Mouse (Mus musculus) MEL (cell line): ENCODE results near the gene Szrd1. TPM values are rescaled to one million over a fixed set of nuclear protein-coding genes. Genes with fewer than 3 reads are reported as not detected.

Experiments
- DNase-seq: peaks from one replicate; pipeline ENCODE4 v3.0.0; 2011; ENCODE audit warnings: low read depth, low spot score
- H3K27ac ChIP-seq: 2 replicates; pipeline ENCODE4 v1.5.1; 2012; ENCODE audit warnings: low read depth, mild to moderate bottlenecking, control low read depth, low read length, moderate library complexity; ENCODE audit not compliant: control insufficient read depth
- H3K27me3 ChIP-seq, 2 experiments: fragments of 150-350 bp in 1 of 2; sonication (generic) in 1 of 2; 2 replicates each; pipeline ENCODE4 v1.6.1; 2012; ENCODE audit warnings: low read length in 2 of 2, mild to moderate bottlenecking in 2 of 2, improper control_type of control experiment in 1 of 2, moderate library complexity in 1 of 2; ENCODE audit not compliant: insufficient read depth in 2 of 2, control insufficient read depth in 1 of 2
- H3K36me3 ChIP-seq, 2 experiments: 2 replicates each; pipeline ENCODE4 v1.6.1; 2012 to 2014; ENCODE audit warnings: low read length in 2 of 2, improper control_type of control experiment in 1 of 2, inconsistent platforms in 1 of 2, mild to moderate bottlenecking in 1 of 2; ENCODE audit not compliant: insufficient read depth in 2 of 2, control insufficient read depth in 1 of 2
- H3K4me1 ChIP-seq, 2 experiments: fragments of 150-350 bp in 1 of 2; sonication (generic) in 1 of 2; 2 replicates each; pipeline ENCODE4 v1.6.1; 2012; ENCODE audit warnings: low read length in 2 of 2, improper control_type of control experiment in 1 of 2, mild to moderate bottlenecking in 1 of 2; ENCODE audit not compliant: insufficient read depth in 2 of 2, control insufficient read depth in 1 of 2
- H3K4me3 ChIP-seq, 2 experiments: fragments of 150-350 bp in 1 of 2; sonication (generic) in 1 of 2; 2 replicates each; pipeline ENCODE4 v1.5.1; 2012; ENCODE audit warnings: low read depth in 2 of 2, low read length in 2 of 2, mild to moderate bottlenecking in 2 of 2, moderate library complexity in 2 of 2, control low read depth in 1 of 2, improper control_type of control experiment in 1 of 2; ENCODE audit not compliant: control insufficient read depth in 1 of 2, insufficient read depth in 1 of 2
- H3K79me2 ChIP-seq: 2 replicates; pipeline ENCODE4 v1.6.1; 2012; ENCODE audit warnings: mild to moderate bottlenecking, low read length, moderate library complexity; ENCODE audit not compliant: control insufficient read depth, poor library complexity, insufficient read depth
- H3K9ac ChIP-seq: 2 replicates; pipeline ENCODE4 v1.6.1; 2012; ENCODE audit warnings: low read depth, mild to moderate bottlenecking, control low read depth, low read length, moderate library complexity; ENCODE audit not compliant: control insufficient read depth, poor library complexity, severe bottlenecking
- H3K9me3 ChIP-seq: fragments of 150-350 bp; sonication (generic); replicated peaks from 2 replicates; pipeline ENCODE4 v1.6.1; 2012; ENCODE audit warnings: mild to moderate bottlenecking, low read length, improper control_type of control experiment, moderate library complexity; ENCODE audit not compliant: insufficient read depth
- CTCF ChIP-seq, 3 experiments: IDR thresholded peaks in 2 of 3; conservative IDR thresholded peaks in 1 of 3; 2 replicates each; pipeline ENCODE4 v1.5.1; 2011 to 2012; ENCODE audit warnings: low read length in 3 of 3, low read depth in 2 of 3, mild to moderate bottlenecking in 2 of 3, improper control_type of control experiment in 1 of 3, inconsistent platforms in 1 of 3, mixed read lengths in 1 of 3, moderate library complexity in 1 of 3; ENCODE audit not compliant: control insufficient read depth in 1 of 3, insufficient read depth in 1 of 3, poor library complexity in 1 of 3, severe bottlenecking in 1 of 3
- GABPA ChIP-seq: IDR thresholded peaks from 2 replicates; pipeline ENCODE4 v1.6.1; 2012; ENCODE audit warnings: low read depth, mild to moderate bottlenecking, inconsistent platforms, low read length, improper control_type of control experiment, moderate library complexity
- MAZ ChIP-seq: IDR thresholded peaks from 2 replicates; pipeline ENCODE4 v1.6.1; 2012; ENCODE audit warnings: low read depth, mild to moderate bottlenecking, inconsistent platforms, low read length, improper control_type of control experiment
- MEF2A ChIP-seq: IDR thresholded peaks from 2 replicates; pipeline ENCODE4 v1.6.1; 2014; ENCODE audit warnings: low read depth, mild to moderate bottlenecking, inconsistent platforms, low read length, improper control_type of control experiment; ENCODE audit not compliant: poor library complexity, insufficient replicate concordance, severe bottlenecking; ENCODE audit errors: extremely low read depth
- MXI1 ChIP-seq: IDR thresholded peaks from 2 replicates; pipeline ENCODE4 v1.6.1; 2011; ENCODE audit warnings: mild to moderate bottlenecking, low read depth, low read length, improper control_type of control experiment
- NRF1 ChIP-seq: IDR thresholded peaks from 2 replicates; pipeline ENCODE4 v1.6.1; 2014; ENCODE audit warnings: low read depth, mild to moderate bottlenecking, inconsistent platforms, low read length, improper control_type of control experiment, moderate library complexity; ENCODE audit not compliant: poor library complexity, insufficient read depth, severe bottlenecking
- POLR2A ChIP-seq, 2 experiments: IDR thresholded peaks; 2 replicates each; pipeline ENCODE4 v1.6.1; 2011 to 2012; ENCODE audit warnings: low read length in 2 of 2, mild to moderate bottlenecking in 2 of 2, control low read depth in 1 of 2, improper control_type of control experiment in 1 of 2, low read depth in 1 of 2, moderate library complexity in 1 of 2; ENCODE audit not compliant: control insufficient read depth in 1 of 2, insufficient read depth in 1 of 2, poor library complexity in 1 of 2
- POLR2AphosphoS5 ChIP-seq: IDR thresholded peaks from 2 replicates; pipeline ENCODE4 v1.6.1; 2012; ENCODE audit warnings: low read depth, borderline replicate concordance, mild to moderate bottlenecking, inconsistent platforms, low read length, moderate library complexity, mixed read lengths
- TAL1 ChIP-seq: IDR thresholded peaks from 2 replicates; pipeline ENCODE4 v1.6.1; 2012; ENCODE audit warnings: mild to moderate bottlenecking, inconsistent platforms, low read length, moderate library complexity, mixed read lengths
- TBP ChIP-seq: IDR thresholded peaks from 2 replicates; pipeline ENCODE4 v1.8.0; 2011; ENCODE audit warnings: low read depth, low read length, improper control_type of control experiment
- ZC3H11A ChIP-seq: IDR thresholded peaks from 2 replicates; pipeline ENCODE4 v1.6.1; 2012; ENCODE audit warnings: low read depth, mild to moderate bottlenecking, inconsistent platforms, low read length, improper control_type of control experiment
- ZKSCAN1 ChIP-seq: IDR thresholded peaks from 2 replicates; pipeline ENCODE4 v1.6.1; 2012; ENCODE audit warnings: low read depth, mild to moderate bottlenecking, inconsistent platforms, low read length, improper control_type of control experiment, moderate library complexity
- polyA plus RNA-seq, 2 experiments: library from polyadenylated mRNA; stranded (reverse) in 1 of 2; unstranded in 1 of 2; fragments of >175 nt in 1 of 2; fragments of >200 nt in 1 of 2; gene quantifications; 2 replicates each; pipeline versions ENCODE4 v1.2.1 to v1.2.4; 2012; ENCODE audit warnings: low replicate concordance in 2 of 2, low read depth in 1 of 2; ENCODE audit not compliant: insufficient read length in 2 of 2, insufficient read depth in 1 of 2, missing spikeins in 1 of 2
- total RNA-seq: library from RNA; depleted of rRNA; stranded (reverse); fragments of 300-350 nt; gene quantifications from 2 replicates; pipeline ENCODE4 v1.2.3, GENCODE M21; 2012

The Szrd1 gene
- total and polyA plus RNA-seq, 3 experiments = 63.0 to 137 TPM; not detected in 1

DNA sequence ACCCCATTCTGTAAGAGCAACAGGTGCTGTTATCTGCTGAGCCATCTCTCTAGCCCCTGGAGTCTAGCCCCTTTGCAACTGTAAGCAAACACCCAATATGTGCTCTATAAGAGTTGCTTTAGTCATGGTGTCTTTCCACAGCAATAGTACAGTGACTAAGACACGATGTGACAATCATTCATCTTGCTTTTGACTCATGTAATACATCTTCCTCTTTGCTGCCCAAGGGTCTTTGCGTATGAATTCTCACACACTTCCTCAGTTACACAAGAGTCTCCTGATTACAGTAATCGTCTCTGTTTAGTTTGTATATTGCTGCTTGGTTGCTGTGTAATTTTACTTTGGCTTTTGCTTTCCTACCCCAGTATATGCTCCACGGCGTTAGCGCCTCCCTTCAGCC lies 42.4 kb upstream of the Szrd1 start:
- no peaks in the 10 kb centered on the region; the same call in 1 of the 2 replicates for H3K79me2 ChIP-seq
- no peaks in the 10 kb centered on the region for H3K27me3 ChIP-seq
- no peak overlapping the region for H3K4me3 ChIP-seq
- no peaks in the 10 kb centered on the region for H3K9me3 ChIP-seq
- H3K9ac ChIP-seq = no peak overlapping the region
- no peak for DNase-seq
- TF ChIP-seq ZC3H11A = no peak
- no peak for TF ChIP-seq MEF2A
- no peak for TF ChIP-seq POLR2A (IDR thresholded peaks at IDR 0.05; ENCODE audit: control insufficient read depth in 1 of 2, insufficient read depth in 1 of 2, low read depth in 1 of 2, low read length in 2 of 2, poor library complexity in 1 of 2)
- no peak for TF ChIP-seq CTCF (IDR thresholded peaks at IDR 0.05 in 2 of 3, conservative IDR thresholded peaks at IDR 0.05 in 1 of 3; ENCODE audit: control insufficient read depth in 1 of 3, insufficient read depth in 1 of 3, low read depth in 2 of 3, low read length in 3 of 3, poor library complexity in 1 of 3, severe bottlenecking in 1 of 3)
- no peak for TF ChIP-seq POLR2AphosphoS5
- H3K36me3 ChIP-seq = peaks cover 0 to 2% of the 10 kb centered on the region in 2 experiments; a peak in 2 of 4 replicates
- no peaks in the 10 kb centered on the region for H3K4me1 ChIP-seq
- no peak overlapping the region for H3K27ac ChIP-seq

- TF ChIP-seq NRF1 (no peak), MAZ (no peak), TBP (no peak), MXI1 (no peak)
- TF ChIP-seq, all 39 proteins: peak for 0
- H3K27ac ChIP-seq = no peak overlapping the region
- H3K4me3 ChIP-seq = no peak overlapping the region
- DNase-seq = no peak
- H3K36me3 ChIP-seq = peaks cover 0 to 2% of the 10 kb centered on the region in 2 experiments; a peak in 2 of 4 replicates
- no peaks in the 10 kb centered on the region; the same call in 1 of the 2 replicates for H3K79me2 ChIP-seq
- H3K9me3 ChIP-seq = no peaks in the 10 kb centered on the region
- no peak overlapping the region for H3K9ac ChIP-seq
- H3K27me3 ChIP-seq = no peaks in the 10 kb centered on the region
- no peaks in the 10 kb centered on the region for H3K4me1 ChIP-seq
Measured at GRCm38 (mm10) chr4:141180831-141181230, 41.3 kb upstream of the Szrd1 start.

DNA sequence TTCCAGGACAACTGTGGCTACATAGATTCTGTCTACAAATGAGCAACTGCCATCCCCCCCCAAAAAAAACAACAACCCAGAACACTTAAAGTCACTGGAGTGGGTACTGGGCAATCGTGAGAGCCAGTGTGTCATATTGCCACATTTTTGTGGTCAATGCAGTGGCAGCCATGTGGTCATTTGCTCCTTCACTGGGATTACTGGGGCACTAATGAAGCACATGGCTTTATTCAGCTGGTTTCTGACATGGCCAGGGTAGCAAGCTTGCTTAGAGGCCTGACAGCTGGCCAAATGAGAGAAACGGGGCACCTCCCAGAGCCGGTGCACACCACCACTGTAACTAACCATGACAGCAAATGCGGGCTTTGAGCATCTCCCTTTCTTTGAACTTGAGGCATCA lies 38.9 kb upstream of the Szrd1 start:
- no peak for DNase-seq
- no peak for TF ChIP-seq TAL1
- TF ChIP-seq GABPA = no peak
- no peak for TF ChIP-seq ZC3H11A
- TF ChIP-seq ZKSCAN1 = no peak
- TF ChIP-seq MEF2A = no peak
- Histone ChIP-seq H3K9me3 (no peaks in the 10 kb centered on the region), H3K27me3 (no peaks in the 10 kb centered on the region), H3K79me2 (no peaks in the 10 kb centered on the region; the same call in 1 of the 2 replicates), H3K36me3 (peaks cover 0 to 3% of the 10 kb centered on the region in 2 experiments; a peak in 2 of 4 replicates), H3K4me1 (no peaks in the 10 kb centered on the region), H3K27ac (no peak overlapping the region), H3K4me3 (no peak overlapping the region), H3K9ac (no peak overlapping the region)
